Mouse (Mus musculus): ENCODE measurements at regions not wholly inside any gene's neighbourhood (a gene's known extent, or its start where the extent isn't known, plus 50 kb on each side); places are given as distances from the start of the nearest gene placed in this dataset.

DNA sequence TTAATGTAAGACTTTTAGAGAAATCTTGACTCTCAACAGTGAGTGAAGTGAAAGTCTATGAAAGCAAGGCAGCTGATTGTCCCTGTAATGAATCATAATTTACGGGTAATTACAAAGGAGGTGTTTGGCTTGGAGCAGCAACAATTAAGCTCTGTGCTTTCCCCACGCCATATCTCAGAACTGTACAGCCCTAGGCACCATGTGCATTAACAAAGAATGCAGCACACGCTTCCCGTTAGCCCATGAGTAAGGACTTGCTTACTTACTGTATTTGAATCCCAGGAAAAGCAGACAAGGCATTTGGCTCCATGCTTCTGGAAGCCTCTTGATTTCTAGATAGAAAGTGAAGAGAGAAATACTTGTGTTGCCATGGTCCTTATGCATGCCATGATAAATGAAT is 354.2 kb upstream of the Hs6st1 start:
- TF ChIP-seq FLI1 (IDR thresholded peaks at IDR 0.05; ENCODE audit: low read length) = no peak
- TF ChIP-seq GATA1 (IDR thresholded peaks at IDR 0.05; ENCODE audit: borderline replicate concordance, low read length) = no peak

Data from megakaryocyte, embryonic 14.5 days (primary cell).